Mouse (Mus musculus): ENCODE measurements at regions not wholly inside any gene's neighbourhood (a gene's known extent, or its start where the extent isn't known, plus 50 kb on each side); places are given as distances from the start of the nearest gene placed in this dataset.

DNA sequence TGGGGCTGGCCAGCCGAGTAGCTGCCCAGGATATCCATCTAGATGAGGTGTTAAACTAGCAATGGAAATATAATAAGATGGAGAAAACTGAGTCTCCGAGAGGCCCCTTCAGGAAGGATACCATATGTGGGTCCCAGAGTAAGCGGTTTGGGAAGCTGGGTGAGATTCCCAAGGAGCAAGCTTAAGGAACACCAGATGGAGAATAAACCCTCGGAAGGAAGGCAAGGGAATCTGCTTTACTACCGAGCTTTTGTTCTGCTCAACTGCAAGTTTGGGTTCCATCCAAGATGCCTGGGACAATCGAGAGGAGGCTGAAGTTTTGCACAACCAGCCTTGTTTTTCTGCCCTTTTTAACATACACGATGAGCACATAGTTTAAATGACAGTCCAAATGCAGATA is 164.9 kb upstream of the Osr1 start:
- no peak for DNase-seq (ENCODE audit: low read depth, low spot score)

DNA sequence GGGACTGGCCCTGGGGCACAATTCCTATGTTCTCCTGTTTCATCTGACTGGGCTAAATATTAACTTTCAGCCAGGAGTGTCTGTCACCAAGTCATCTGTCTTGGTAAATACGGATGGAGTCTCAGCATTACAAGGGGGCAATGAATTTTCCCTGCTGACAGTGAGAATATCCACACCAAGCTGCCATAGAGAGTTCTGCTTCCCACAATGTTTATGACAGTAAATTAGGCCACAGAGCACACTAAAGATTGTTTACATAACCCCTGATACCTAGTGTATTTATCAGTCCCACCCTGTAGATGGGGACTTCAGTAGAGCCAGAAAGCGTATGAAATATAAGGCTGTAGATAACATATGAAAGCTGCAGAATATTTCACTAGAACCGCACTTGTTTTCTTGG is 150.6 kb upstream of the Osr1 start:
- no peak for DNase-seq (ENCODE audit: low read depth, low spot score)

DNA sequence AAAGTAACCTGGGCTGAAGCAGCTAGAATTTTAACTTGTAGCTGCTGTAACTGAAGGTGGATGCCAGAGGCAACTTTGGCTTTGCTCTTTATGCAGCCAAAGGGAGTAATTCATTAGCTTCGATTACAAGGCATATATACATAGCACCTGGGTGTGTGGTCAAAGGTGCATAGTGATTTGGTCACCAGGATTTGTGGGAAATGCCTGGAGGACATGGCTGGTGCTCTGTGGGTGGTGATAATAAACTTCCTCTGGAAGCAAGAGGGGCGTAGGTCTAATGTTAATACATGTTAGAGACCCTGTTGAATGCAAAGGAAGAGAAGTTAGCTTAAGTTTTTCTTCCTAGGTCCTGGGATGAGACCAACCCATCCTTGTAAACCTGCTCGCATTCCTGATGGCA is 139.3 kb upstream of the Osr1 start:
- DNase-seq (ENCODE audit: low read depth, low spot score) = no peak

DNA sequence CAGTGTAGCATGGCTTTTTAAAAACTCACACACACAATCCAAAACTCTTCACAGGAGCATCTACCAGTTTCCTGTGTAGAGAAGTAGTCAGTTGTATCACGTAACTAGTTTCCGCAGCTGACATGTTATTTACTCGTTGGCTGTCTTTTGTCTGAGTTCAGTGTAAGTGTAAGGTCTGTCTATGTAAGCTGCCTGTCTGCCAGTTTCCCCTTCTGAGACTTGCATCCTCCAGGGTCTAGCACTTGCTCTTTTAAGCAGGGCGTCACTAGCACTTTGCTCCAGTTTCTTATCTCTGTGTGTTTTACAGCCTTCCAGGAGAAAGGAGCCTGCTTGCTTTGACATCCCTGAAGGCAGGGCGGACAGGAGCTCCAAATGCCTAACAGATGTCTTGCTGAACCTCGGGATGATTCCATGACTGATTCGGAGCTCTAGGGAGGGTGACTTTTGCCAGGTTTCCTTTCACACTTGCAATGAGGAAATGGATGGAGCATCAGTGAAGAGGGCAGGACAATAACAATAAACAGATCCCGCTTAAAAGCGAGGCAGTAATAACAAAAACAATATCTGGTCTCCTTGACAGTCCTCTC is 131.2 kb upstream of the Osr1 start:
- DNase-seq (ENCODE audit: low read depth, low spot score) = no peak

DNA sequence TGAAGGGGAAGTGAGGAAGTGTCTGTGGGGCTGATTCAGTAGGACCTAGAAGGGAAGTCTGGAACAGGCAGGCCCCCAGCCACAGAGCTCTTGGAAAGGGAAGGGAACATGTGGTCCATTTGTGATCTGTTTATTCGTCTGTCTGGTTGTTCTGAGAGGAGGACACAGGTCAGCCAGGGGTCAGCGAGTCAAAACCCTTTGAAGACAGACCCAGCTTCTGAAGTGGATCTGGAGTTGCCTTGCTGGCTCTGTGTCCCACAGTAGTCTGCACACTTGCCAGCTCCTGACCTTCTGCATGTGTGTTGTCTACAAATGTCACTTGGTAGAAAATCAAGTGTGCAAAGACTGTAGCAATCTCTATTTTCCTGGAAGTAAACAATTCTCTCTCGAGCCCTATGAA is 119.3 kb upstream of the Osr1 start:
- no peak for DNase-seq (ENCODE audit: low read depth, low spot score)

DNA sequence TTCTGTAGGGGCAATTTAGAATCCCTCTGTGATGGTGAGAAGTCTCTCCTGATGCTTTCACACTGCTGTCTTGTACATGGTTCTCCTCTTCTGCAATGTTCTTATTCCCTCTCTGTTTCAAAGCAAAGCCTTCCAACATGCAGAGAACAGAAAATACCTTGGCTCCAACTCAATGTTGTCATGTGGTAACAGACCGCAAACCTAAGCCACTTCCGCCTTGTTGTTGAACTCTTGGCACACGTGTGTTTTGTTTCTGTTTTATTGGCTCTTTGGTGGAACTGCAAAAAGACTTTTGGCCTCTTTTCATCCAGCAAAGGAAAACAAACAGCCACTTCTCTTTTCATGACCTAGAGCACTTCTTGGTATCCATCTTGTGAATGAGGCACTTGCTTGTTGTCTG is 109.7 kb upstream of the Osr1 start:
- DNase-seq (ENCODE audit: low read depth, low spot score) = no peak

DNA sequence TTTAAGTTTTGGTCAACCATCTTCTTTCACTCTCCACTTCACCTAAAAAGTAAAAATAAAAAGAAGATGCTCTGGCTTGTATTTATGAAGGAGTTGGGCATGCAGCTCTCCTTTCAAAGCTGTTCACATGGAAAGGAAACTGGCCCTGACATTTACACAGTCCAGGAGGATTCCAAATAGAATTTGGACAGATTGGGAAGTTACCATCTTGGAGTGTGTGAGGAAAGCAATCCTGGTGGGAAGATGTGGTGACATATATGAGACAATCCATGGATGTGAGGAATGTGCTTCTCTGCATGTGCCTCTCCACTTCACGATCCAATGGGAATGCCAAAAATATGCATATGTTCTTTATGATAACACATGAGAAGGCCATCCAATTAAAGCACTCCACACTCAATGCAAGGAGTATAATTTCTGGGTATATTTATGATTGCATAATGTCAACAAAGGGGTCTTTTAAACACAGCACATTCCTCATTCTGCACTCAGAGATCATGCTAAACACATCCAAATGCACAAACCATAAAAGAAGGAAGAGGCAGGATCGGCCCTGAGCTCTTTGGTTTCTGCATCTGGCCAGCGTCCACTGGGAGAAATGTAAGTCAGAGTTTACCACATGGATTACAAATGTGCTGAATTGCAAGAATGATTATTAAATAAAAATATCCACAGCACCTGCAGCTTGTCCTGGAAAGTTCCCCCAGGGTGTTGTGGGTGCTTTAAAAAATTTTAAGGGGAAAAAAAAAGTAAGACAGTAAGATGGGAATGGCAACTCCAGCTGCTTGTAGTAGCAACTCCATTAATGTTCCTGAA is 100.1 kb upstream of the Osr1 start:
- DNase-seq (ENCODE audit: low read depth, low spot score) = no peak

DNA sequence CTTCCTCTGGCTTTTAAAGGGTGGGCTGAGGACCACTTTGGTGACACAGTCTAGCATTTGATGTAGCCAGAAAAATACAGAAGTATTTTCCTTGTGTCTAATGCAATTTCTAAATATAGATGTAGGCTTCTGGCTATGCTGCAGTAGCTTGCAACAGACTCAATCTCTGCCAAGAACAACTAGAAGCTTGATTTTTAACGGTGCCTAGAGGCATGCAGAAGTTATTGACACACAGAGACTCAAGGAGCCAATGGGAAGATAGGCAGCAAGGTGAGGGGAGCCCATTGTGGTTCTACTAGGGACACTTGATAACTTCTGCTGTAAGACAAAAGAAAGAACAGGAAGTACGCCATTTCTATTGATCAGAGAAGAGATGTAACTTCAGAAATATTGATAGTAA is 94.1 kb upstream of the Osr1 start:
- DNase-seq (ENCODE audit: low read depth, low spot score) = no peak

DNA sequence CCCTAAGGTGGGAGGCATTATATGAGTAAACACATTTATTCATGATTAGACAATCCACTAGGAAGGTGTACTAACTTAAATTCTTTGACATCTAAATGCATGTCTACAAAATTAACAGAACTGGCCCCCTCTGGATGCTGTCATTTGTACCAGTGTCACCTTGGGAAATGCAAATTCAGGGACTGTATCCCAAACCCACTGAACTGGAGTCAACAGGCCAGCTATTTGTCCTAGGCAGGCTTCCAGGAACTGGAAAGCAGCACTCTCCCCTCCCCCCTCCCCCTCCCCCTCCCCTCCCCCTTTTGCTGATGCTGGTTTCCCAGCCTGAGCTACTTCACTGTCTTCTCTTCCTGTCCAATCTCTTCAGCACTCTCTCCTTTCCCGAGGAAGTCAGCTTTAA is 91.7 kb upstream of the Osr1 start:
- DNase-seq (ENCODE audit: low read depth, low spot score) = no peak

DNA sequence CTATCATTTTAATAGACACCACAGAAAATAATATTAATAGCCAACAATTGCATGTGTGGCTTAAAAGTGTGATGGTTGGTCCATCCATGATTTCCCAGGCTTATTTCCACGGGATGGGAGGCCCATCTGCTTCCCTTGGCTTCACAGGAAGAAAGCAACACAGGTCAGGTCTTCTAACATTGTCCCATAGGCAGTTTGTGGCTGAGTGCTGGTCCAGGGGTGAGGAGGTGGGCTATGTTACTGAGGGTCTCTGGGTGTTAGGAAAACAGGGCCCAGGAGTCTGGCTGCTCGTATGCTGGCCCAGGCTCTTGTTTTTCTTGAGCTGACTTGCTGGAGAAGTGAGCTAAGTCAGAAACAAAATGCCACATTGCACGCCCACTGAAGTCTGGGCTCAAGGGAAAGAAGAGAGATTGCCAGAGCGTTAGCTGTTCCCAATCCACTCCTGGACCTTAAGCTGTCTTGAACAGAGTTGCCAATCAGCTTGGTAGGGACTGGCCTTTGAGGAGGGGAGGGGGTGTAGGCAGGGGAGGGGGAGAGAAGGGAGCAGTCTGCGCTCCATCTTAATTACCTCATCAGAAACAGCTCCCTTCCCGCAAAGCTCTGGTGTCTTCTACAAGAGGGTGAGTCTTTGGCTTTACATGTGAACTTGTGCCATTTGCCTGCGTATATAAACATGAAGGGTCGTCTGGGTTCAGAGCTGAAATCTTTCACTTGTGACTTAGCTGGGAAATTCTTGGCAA is 82.1 kb upstream of the Osr1 start:
- DNase-seq (ENCODE audit: low read depth, low spot score) = no peak

DNA sequence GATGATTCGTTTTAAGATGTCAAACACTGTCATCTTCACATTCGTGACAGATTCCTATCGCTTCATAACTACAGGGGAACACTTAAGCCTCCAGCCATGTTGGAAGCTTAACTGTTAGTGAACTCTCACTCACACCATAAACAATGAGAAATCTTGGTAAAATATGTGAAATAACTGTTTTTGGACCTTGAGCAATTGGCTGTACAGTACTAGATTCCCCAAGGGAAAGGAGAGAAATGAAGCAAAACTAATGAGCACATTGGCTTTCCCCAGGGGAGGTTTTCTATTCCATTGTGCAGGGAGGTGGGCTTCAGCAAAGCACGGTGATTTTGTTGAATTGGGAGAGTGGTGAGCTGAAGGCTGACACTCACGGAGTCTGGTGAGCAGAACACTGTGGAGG is 56.0 kb upstream of the Osr1 start:
- DNase-seq (ENCODE audit: low read depth, low spot score) = no peak

DNA sequence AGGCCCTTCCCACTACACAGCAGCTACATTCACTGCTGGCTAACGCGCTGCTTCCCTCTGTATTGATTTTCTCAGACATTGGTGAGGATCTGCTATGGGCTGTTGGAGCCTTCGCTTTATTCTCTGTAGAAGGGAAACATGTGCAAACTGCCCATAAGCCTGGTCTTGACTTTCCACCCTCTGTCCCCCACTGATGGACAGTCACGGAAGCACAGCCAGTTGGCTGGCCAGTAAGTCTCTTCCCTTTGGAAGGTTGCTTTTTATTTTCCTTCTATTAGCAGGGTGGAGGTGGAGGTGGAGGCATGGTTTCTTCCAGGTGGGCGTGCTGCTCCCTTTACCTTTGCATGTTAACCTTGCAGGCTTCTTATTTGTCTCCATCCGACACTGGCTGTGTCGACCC is 51.1 kb upstream of the Osr1 start:
- no peak for DNase-seq (ENCODE audit: low read depth, low spot score)

DNA sequence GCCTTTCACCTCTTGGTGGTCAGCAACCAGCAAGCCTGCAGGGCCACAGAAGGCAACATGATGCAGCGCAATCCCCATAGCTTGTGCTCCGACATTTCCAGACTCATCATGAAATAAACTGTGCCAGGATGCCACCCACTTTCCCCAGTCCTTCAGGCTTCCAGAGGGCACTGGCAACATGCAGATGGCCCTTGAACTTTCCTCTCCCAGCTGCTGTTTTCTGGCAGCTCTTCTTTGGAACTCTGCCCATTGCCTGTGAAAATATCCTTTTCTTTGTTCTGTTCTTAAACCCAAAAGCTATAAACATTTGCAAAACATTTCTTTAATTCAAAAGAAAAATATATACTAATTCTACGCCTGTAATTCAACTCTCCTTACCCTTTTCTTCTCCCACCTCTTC is 50.6 kb upstream of the Osr1 start:
- no peak for DNase-seq (ENCODE audit: low read depth, low spot score)

All from embryo, embryonic 11.5 days (tissue).